Mouse (Mus musculus): ENCODE measurements around the gene Slc18a2. TPM values are rescaled to one million over a fixed set of nuclear protein-coding genes. Genes with fewer than 3 reads are reported as not detected.

The Slc18a2 gene
- polyA plus RNA-seq (2015; fragmentation: Nextera tagmentation; extraction: Ambion mirVana), result 5.5 and 7.8 TPM in 2 replicates

GRCm38 (mm10) chr19:59260718-59261442, at the start of gene Slc18a2:
Gene Slc18a2 (plus strand): TSS chr19:59260896.

GRCm38 (mm10) chr19:59218991-59219390, 41.7 kb upstream of the Slc18a2 start, which contains the start of gene Kcnk18:
Gene Kcnk18 (plus strand): TSS chr19:59219214.

GRCm38 (mm10) chr19:59321990-59322389, 61.3 kb downstream of the Slc18a2 start, which contains the start of gene Rps12-ps3:
Gene Rps12-ps3 (plus strand): TSS chr19:59322290.

Other genes starting within 250 kb of the Slc18a2 start
- 1.0 and 1.5 TPM in 2 replicates for gene Shtn1, start 184.8 kb upstream of the Slc18a2 start, polyA plus RNA-seq (2015; fragmentation: Nextera tagmentation; extraction: Ambion mirVana)
- gene Vax1, start 90.8 kb upstream of the Slc18a2 start, polyA plus RNA-seq (2015; fragmentation: Nextera tagmentation; extraction: Ambion mirVana), result not detected in 2 replicates
- gene Kcnk18, start 41.7 kb upstream of the Slc18a2 start, polyA plus RNA-seq (2015; fragmentation: Nextera tagmentation; extraction: Ambion mirVana), result not detected in 2 replicates
- gene Rps12-ps3, start 61.4 kb downstream of the Slc18a2 start, polyA plus RNA-seq (2015; fragmentation: Nextera tagmentation; extraction: Ambion mirVana), result 27.1 and 46.6 TPM in 2 replicates
- gene Pdzd8, start 84.9 kb downstream of the Slc18a2 start, polyA plus RNA-seq (2015; fragmentation: Nextera tagmentation; extraction: Ambion mirVana), result 6.3 and 7.3 TPM in 2 replicates
- 0.10 and 0.18 TPM in 2 replicates for gene Emx2, start 197.5 kb downstream of the Slc18a2 start, polyA plus RNA-seq (2015; fragmentation: Nextera tagmentation; extraction: Ambion mirVana)

Measured in spleen, postnatal 0 days (tissue).